Comparison of ENCODE assay signal across 8 mouse cellular contexts in genomic region chr2:80581043-80581711, GRCm38 (mm10). TPM values are rescaled to one million over a fixed set of nuclear protein-coding genes. Genes with fewer than 3 reads are reported as not detected.
A peak's percentile ranks its signal among the peaks of the same experiment; 100 is the strongest.
DNase-seq lines count a peak whose midpoint lies in the region; ATAC-seq and TF ChIP-seq lines count a peak whose summit lies in the region.

Gene Nckap1, minus strand, starts transcription at chr2:80581380.

- peak; percentile 32; the same call in 1 of the 2 replicates for TF ChIP-seq POLR2A in cerebellum, adult 2 months (IDR thresholded peaks at IDR 0.05; ENCODE audit: borderline replicate concordance, insufficient read depth, low read length)
- peak; percentile 39; the same call in 1 of the 2 replicates for TF ChIP-seq POLR2A in lung, adult 2 months (IDR thresholded peaks at IDR 0.05; ENCODE audit: borderline replicate concordance, extremely low read depth, low read depth, low read length)

- peak; percentile 75 for DNase-seq in G1E (ENCODE audit: low spot score)
- peak; percentile 91 to 93 for DNase-seq in cerebellum, adult 2 months
- peak; percentile 93 for DNase-seq in forebrain, postnatal 0 days
- peak; percentile 87 to 92 for DNase-seq in heart, postnatal 36 days
- DNase-seq in layer of hippocampus, adult 2 months (ENCODE audit: low spot score in 2 of 2), result peak; percentile 83 to 89
- DNase-seq in lung, adult 2 months, result peak; percentile 86
- DNase-seq in ovary, adult 18-20 months (ENCODE audit: low spot score), result peak; percentile 79
- peak; percentile 83 for DNase-seq in thymus, postnatal 0 days (ENCODE audit: low spot score)

- H3K4me3 ChIP-seq in G1E (ENCODE audit: low read depth, low read length), result peak within 1 kb of the TSS; percentile 84
- peak within 1 kb of the TSS; percentile 96 for H3K4me3 ChIP-seq in cerebellum, adult 2 months (replicated peaks; ENCODE audit: insufficient read depth, low read depth, low read length)
- peak within 1 kb of the TSS; percentile 97 for H3K4me3 ChIP-seq in forebrain, postnatal 0 days (ENCODE audit: low read depth, low read length)
- H3K4me3 ChIP-seq in layer of hippocampus, adult 2 months, result peak within 1 kb of the TSS; percentile 82
- H3K4me3 ChIP-seq in lung, adult 2 months (replicated peaks; ENCODE audit: extremely low read depth, low read depth, low read length), result peak within 1 kb of the TSS; percentile 99

- no peak; the same call in 1 of the 2 replicates for TF ChIP-seq CTCF in G1E (IDR thresholded peaks at IDR 0.05; ENCODE audit: low read depth, low read length)
- TF ChIP-seq CTCF in cerebellum, adult 2 months (IDR thresholded peaks at IDR 0.05; ENCODE audit: borderline replicate concordance, insufficient read depth, low read depth, low read length), result peak; percentile 20; the same call in 1 of the 2 replicates
- peak; percentile 69 for TF ChIP-seq CTCF in forebrain, postnatal 0 days (IDR thresholded peaks at IDR 0.05; ENCODE audit: low read depth)
- peak; percentile 86 for TF ChIP-seq CTCF in layer of hippocampus, adult 2 months (conservative IDR thresholded peaks at IDR 0.05)
- TF ChIP-seq CTCF in lung, adult 2 months (IDR thresholded peaks at IDR 0.05; ENCODE audit: insufficient read depth, low read length), result no peak

- no peaks in the 10 kb centered on the region for H3K9me3 ChIP-seq in G1E (replicated peaks)
- H3K9me3 ChIP-seq in forebrain, postnatal 0 days (ENCODE audit: low read length), result no peaks in the 10 kb centered on the region

- peaks cover under 1% of the 10 kb centered on the region for H3K36me3 ChIP-seq in G1E (replicated peaks)
- no peaks in the 10 kb centered on the region for H3K36me3 ChIP-seq in forebrain, postnatal 0 days (ENCODE audit: insufficient read depth)

- peak within 1 kb of the TSS; percentile 89 for H3K27ac ChIP-seq in cerebellum, adult 2 months (ENCODE audit: insufficient read depth, low read length)
- H3K27ac ChIP-seq in forebrain, postnatal 0 days (ENCODE audit: low read depth, low read length), result peak within 1 kb of the TSS; percentile 97
- peak within 1 kb of the TSS; percentile 97 for H3K27ac ChIP-seq in layer of hippocampus, adult 2 months

- peak within 1 kb of the TSS; percentile 52 for H3K4me2 ChIP-seq in forebrain, postnatal 0 days (ENCODE audit: low read depth)

- peak within 1 kb of the TSS; percentile 99 for H3K9ac ChIP-seq in forebrain, postnatal 0 days

- H3K4me1 ChIP-seq in G1E (ENCODE audit: insufficient read depth, low read depth, low read length), result peaks cover 23% of the 10 kb centered on the region
- H3K4me1 ChIP-seq in cerebellum, adult 2 months (ENCODE audit: control insufficient read depth, insufficient read depth, low read length), result peaks cover 3% of the 10 kb centered on the region; the same call in 1 of the 2 replicates
- H3K4me1 ChIP-seq in forebrain, postnatal 0 days (ENCODE audit: insufficient read depth), result peaks cover 14% of the 10 kb centered on the region; the same call in 1 of the 2 replicates
- peaks cover 7% of the 10 kb centered on the region for H3K4me1 ChIP-seq in lung, adult 2 months (ENCODE audit: control insufficient read depth, insufficient read depth, low read length)

- ATAC-seq in G1E (ENCODE audit: extremely low read depth, insufficient number of reproducible peaks, low FRiP score, poor library complexity, severe bottlenecking), result peak; percentile 73
- peak; percentile 96 for ATAC-seq in forebrain, postnatal 0 days

- WGBS in cerebellum, adult 2 months, result 1% methylated on average over 86 of the region's 88 CpGs
- WGBS in forebrain, postnatal 0 days, result 2% methylated on average over 68 of the region's 88 CpGs
- WGBS in lung, adult 2 months, result under 1% methylated on average over 79 of the region's 88 CpGs

- intact Hi-C loops in heart, postnatal 36 days (cut with DNase I), result loop anchor here (1.0 to 2.0 kb wide), 2 partner anchors 36 to 58 kb away; partner anchors contain the start of genes Dusp19 and Nup35

- H3K27me3 ChIP-seq in G1E (ENCODE audit: insufficient read depth, low read length), result peaks cover 11% of the 10 kb centered on the region
- H3K27me3 ChIP-seq in cerebellum, adult 2 months (ENCODE audit: control insufficient read depth, insufficient read depth, low read length), result no peaks in the 10 kb centered on the region
- no peaks in the 10 kb centered on the region for H3K27me3 ChIP-seq in forebrain, postnatal 0 days (ENCODE audit: insufficient read depth, low read length)

RNA-seq across cellular contexts. Expression of gene Nckap1, which starts in this region (rescaled TPM):
- total RNA-seq in G1E (2014; fragmentation: Nextera tagmentation), result 28.2 and 37.2 TPM in 2 replicates
- total RNA-seq in G1E (2017), result 62.6 and 64.9 TPM in 2 replicates
- 4.3 and 5.0 TPM in 2 replicates for polyA plus RNA-seq in G1E (2012)
- polyA plus RNA-seq in cerebellum, adult 2 months (2012; rRNA removed), result 173 and 177 TPM in 2 replicates
- total RNA-seq in forebrain, postnatal 0 days (2014; rRNA removed), result 154 and 178 TPM in 2 replicates
- 67.6 and 90.0 TPM in 2 replicates for polyA plus RNA-seq in forebrain, postnatal 0 days (2015; fragmentation: Nextera tagmentation; extraction: Ambion mirVana)
- total RNA-seq in heart, postnatal 36 days (2021), result 10 to 100 TPM; 61.8 to 64.2 TPM
- total RNA-seq in layer of hippocampus, adult 2 months (2021), result 100 to 1,000 TPM; 541 to 558 TPM
- 25.2 and 36.4 TPM in 2 replicates for polyA plus RNA-seq in lung, adult 2 months (2012; rRNA removed)
- polyA plus RNA-seq in thymus, postnatal 0 days (2015; fragmentation: Nextera tagmentation; extraction: Ambion mirVana), result 15.0 and 16.7 TPM in 2 replicates

Comparison
In these comparisons a context has a peak if more than half of its experiments do, and no peak if none do; other contexts are left out.
1. Peak in every context shown above with its lines: DNase-seq, ATAC-seq, H3K4me3 ChIP-seq and H3K27ac ChIP-seq.
2. CTCF ChIP-seq: peak in cerebellum, adult 2 months (single experiment), forebrain, postnatal 0 days (single experiment) and layer of hippocampus, adult 2 months (single experiment); none in G1E (single experiment) and lung, adult 2 months (single experiment).